Mouse (Mus musculus) activated CD4-positive, CD25-positive, alpha-beta regulatory T cell, adult 4 months (primary cell): ENCODE measurements around the gene Vrk1. TPM values are rescaled to one million over a fixed set of nuclear protein-coding genes. Genes with fewer than 3 reads are reported as not detected.
A peak's percentile ranks its signal among the peaks of the same experiment; 100 is the strongest.

Experiments
- ATAC-seq: one replicate; pipeline ENCODE4 v1.8.0; 2017
- polyA plus RNA-seq, 2 experiments: library from polyadenylated mRNA; unstranded; fragments of 100-300 nt; shearing (Covaris generic); gene quantifications; one replicate each; pipeline ENCODE4 v1.2.1; 2017

The Vrk1 gene
- polyA plus RNA-seq, 2 experiments from 2014 or later, result 161 to 189 TPM

DNA sequence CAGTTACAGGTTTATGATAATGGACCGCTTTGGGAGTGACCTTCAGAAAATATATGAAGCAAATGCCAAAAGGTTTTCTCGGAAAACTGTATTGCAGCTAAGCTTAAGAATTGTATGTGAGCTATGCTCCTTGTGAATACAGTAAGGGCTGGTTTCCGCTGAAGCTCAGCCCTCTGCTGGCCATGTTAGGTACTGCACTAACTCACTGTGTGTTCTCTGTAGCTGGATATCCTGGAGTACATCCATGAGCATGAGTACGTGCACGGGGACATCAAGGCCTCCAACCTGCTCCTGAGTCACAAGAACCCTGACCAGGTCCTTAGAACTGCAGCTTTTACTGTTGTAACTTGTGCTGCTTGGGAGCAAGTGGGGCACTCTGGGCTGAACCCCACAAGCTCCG is 45.8 kb downstream of the Vrk1 start:
- peak; percentile 77 for ATAC-seq

GRCm38 (mm10) chr12:106059873-106060573 is 50.0 kb downstream of the Vrk1 start:
- ATAC-seq, result no peak

DNA sequence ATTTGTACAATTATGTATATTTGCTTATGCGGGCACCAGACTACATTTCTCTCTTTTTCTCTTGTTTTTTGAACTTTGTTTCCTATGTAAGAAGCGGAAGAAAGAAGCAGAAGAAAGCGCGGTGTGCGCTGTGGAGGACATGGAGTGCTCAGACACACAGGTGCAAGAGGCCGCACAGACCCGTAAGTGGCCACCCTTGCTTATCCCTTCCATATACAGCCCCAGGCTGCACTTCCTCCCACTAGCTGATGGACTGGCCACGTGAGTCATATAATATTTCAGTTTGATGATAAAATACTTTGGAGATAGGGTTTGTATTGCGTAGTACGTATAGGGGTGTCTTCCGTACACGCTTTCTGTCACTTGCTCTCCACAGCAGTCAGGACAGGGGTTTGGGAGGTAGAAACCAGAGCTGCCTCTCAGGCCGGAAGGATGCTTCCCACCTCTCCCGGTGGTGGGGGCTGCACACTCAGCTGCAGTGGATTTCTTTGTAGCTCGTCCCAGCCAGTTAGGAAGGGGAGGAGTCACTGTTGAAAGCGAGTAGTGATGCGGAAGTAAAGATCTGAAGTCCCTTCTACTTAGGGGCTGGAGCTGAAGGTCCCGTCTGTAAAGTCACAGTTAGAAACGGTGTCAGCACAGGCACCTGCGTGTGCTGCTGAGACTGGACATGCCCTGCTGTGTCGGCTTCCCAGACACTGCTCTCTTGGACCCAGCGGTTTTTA is 60.6 kb downstream of the Vrk1 start:
- no peak for ATAC-seq

DNA sequence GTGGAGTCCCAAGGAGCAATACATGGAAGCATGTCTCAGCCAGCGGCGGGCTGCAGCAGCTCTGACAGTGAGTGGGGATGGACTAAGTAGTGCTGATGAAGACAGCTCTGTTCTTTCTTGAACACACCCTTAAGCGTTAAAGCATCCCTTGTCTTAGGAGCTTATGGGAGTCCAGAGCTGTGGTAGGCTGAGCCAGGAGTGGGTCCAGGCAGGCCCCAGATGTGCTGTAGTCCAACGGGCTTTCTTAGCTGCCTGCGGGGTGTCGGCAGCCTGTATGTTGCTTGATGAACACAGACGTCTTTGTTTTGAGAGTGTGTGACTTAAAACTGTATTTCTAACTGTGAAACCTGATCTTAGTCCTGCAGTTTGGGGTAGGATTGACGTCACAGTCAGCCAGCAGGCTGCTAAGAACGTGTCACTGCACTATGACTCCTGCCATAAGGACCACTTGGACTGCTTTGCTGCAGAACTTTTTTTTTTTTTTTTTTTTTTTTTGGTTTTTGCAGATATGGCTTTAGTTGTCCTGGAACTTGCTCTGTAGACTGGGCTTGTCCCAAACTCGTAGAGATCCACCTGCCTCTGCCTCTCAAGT is 61.6 kb downstream of the Vrk1 start:
- no peak for ATAC-seq

GRCm38 (mm10) chr12:106074371-106075155 is 64.5 kb downstream of the Vrk1 start:
- no peak for ATAC-seq

- ATAC-seq, result no peak
These were observed 66.1 kb downstream of the Vrk1 start for GRCm38 (mm10) chr12:106076131-106076530.

DNA sequence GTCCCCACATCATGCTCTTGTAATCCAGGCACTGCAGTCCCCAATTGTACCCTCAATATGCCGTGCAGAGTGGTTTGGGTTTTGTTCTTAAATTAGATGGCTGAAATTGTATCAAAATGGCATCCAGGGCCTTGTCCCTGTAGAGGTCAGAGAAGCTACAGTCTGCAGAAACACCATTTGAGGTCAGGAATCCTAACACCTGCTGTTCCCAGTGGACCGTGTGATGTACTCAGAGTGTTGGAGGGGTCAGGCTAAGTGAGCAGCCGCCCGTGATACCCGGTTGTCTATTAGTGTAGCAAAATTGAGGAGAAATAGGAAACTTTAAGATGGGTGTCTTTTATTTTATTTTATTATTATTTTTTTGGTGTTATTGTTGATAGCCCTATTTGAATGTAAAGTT is 70.5 kb downstream of the Vrk1 start:
- ATAC-seq, result no peak

GRCm38 (mm10) chr12:106080945-106081747 is 71.1 kb downstream of the Vrk1 start:
- ATAC-seq, result no peak

GRCm38 (mm10) chr12:106081748-106082140 is 71.7 kb downstream of the Vrk1 start:
- no peak for ATAC-seq

DNA sequence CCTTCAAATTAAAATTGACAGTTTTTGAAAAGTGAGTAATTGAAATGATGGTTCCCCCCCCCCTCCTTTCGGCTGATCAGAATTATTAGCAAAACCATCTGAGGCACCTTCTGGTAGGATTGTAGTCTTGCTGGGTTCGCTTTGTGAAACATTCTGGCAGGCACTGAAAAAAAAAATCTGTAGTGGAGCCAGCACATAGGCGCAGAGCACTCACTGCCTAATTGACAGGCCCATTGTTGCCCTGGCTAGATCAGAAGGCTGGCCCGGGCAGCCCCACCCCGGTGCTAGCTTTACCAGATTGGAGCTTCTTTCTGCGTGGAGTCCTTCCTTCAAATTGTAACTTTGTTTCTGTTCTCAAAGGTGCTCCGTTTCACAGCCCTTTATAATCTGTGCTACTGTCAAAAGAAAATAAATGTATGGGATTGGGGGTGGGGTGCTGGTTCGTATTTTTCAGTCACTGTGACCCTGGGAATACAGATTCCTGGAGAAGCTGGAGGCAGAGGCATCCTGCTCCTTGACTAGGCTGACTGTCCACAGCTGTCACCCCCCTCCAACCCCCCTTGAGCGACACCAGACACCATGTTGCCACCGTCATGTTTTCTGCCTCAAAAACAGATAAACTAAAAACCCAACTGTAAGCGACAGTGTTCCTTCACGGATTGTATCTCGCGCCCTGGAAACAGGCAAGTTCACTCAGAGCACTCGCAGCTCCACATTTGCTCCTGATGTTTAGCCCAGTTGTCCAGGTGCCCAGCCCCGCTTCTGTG is 72.3 kb downstream of the Vrk1 start:
- no peak for ATAC-seq

GRCm38 (mm10) chr12:106082958-106083381 is 72.9 kb downstream of the Vrk1 start:
- no peak for ATAC-seq

DNA sequence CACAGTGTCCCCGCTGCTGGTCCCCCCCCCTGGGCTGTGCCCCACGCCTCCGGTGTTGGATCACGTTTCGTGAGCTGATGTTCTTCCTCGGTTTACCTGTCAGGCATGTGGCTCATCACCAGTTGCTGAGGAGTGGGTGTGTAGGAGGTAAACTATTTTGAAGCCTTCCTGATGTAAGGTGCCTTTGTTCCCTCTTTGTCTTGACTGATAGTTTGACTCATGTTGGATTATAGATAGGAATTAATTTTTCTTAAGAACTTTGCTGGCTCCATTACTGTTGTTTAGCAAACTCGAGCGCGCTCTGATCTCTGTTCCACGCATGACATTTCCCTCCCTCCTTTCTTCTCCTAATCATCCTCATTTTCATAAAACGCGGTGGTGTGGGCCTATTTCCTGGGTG is 74.1 kb downstream of the Vrk1 start:
- ATAC-seq, result no peak

- no peak for ATAC-seq
These were observed 84.8 kb downstream of the Vrk1 start for GRCm38 (mm10) chr12:106094827-106095226.

DNA sequence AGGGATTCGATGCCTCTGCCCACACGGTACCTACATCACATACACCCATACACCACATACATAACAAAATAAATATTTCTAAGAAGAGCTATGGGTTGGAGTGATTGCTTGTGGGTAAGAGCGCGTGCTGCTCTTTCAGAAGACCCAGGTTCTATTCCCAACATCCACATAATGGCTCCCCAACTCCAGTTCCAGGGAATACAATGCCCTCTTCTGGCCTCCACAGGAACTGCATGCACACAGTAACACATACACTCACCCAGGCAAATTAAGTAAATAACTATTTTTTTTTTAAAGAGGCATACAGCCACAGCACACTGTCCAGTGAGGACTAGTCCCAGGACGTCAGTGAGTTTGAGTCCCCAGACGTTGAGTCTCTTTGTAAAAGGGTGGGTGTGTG is 92.0 kb downstream of the Vrk1 start:
- ATAC-seq, result no peak

- no peak for ATAC-seq
These were observed 93.0 kb downstream of the Vrk1 start for GRCm38 (mm10) chr12:106102726-106103643.

- no peak for ATAC-seq
These were observed 97.2 kb downstream of the Vrk1 start for GRCm38 (mm10) chr12:106107272-106107671.

DNA sequence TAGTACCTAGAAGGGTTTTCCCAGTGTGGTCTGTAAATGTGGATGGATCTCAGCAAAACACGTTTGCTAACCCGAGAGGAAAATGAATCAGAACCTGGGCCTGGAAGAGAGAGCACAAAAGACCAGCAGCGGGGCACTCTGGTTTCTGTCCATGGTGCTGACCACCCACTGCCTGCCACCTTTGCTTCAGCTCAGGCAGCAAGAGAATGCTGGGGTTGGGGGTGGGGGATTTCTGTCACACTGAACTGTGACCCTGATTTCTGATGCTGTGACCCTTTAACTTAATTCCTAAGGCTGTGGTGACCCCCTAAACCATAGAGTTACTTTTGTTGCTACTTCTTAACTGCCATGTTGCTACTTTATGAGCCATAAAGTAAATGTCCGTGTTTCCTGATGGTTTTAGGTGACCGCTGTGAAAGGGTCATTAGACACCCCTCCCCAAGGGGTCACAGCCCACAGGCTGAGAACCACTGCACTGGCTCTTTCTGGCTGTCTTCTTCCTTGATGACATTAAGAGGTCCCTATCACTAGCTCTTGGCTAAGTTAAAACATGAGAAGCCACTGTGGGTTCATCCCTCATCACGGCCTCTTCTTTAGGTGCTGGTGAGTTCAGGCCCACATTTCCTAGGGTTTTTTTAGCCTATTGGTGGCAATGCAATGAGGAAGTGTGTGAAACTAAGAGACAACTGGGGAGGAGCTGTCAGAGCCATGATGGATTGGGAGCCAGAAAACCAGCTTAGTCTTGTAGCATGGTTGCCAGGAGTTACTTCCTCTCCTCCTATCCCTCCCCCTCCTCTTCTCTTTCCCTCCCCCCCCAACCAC is 105.3 kb downstream of the Vrk1 start:
- no peak for ATAC-seq

GRCm38 (mm10) chr12:106115892-106116206 is 105.8 kb downstream of the Vrk1 start:
- ATAC-seq, result no peak

DNA sequence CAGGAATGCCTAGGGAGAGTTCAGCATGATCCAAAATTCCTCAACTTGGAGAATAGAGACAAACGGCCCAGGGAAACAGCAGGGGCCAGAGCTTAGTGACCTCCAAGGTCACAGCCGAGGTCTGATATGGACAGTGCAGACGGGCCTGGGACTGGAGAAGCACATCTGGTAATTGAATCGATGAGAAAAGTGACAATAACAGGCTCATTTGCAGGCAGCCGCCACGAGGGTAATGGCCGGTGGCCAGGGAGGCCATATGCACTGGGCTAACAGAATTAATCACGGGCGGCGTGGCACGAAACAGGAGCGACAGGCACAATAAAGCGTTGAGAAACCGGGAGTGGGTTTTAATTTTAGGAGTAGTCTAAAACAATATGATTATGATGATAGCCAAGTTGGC is 113.2 kb downstream of the Vrk1 start:
- no peak for ATAC-seq

GRCm38 (mm10) chr12:106124581-106124980 is 114.6 kb downstream of the Vrk1 start:
- ATAC-seq, result no peak
